Mouse (Mus musculus) left cerebral cortex, postnatal 10 days (tissue): ENCODE results near the gene Nob1. TPM values are rescaled to one million over a fixed set of nuclear protein-coding genes. Genes with fewer than 3 reads are reported as not detected.

Source experiments
- DNase-seq, 2 experiments: peaks; one replicate each; pipeline ENCODE4 v3.0.0; 2021 to 2022; ENCODE audit warnings: low spot score in 2 of 2, mixed read lengths in 1 of 2; ENCODE audit errors: extremely low spot score in 1 of 2
- intact Hi-C: fragments of 180-260 bp; cut with DNase I; formaldehyde crosslinking; loops from one replicate; pipeline ENCODE4 v1.15.1; 2025
- total RNA-seq, 2 experiments: library from RNA; stranded (reverse); gene quantifications; 2 replicates each; pipeline ENCODE4 v1.2.3; 2021

Gene Nob1
- total RNA-seq, result 10 to 100 TPM; 32.7 to 38.0 TPM

GRCm38 (mm10) chr8:107424597-107425229, at the start of gene Nob1:
Gene Nob1, minus strand, starts transcription at chr8:107425051.
- intact Hi-C loops, result loop anchor here (5.0 kb wide), 2 partner anchors 37 to 322 kb away; no protein-coding TSS in a partner anchor

GRCm38 (mm10) chr8:107473369-107473768, 48.5 kb upstream of the Nob1 start:
- no peak for DNase-seq
- intact Hi-C loops, result no loop called here

More at GRCm38 (mm10) chr8:107424597-107425229, at the start of gene Nob1:
- peak; percentile 93 to 98 for DNase-seq

GRCm38 (mm10) chr8:107472403-107473100, 47.7 kb upstream of the Nob1 start:
- intact Hi-C loops, result no loop called here
- no peak for DNase-seq

- intact Hi-C loops, result no loop called here
Observed at GRCm38 (mm10) chr8:107470302-107470701, 45.5 kb upstream of the Nob1 start.

GRCm38 (mm10) chr8:107468811-107469302, 44.0 kb upstream of the Nob1 start:
- no peak for DNase-seq
- intact Hi-C loops, result no loop called here

More at GRCm38 (mm10) chr8:107470302-107470701, 45.5 kb upstream of the Nob1 start:
- peak in 1 of 2 experiments; percentile 31 for DNase-seq

GRCm38 (mm10) chr8:107466642-107467041, 41.8 kb upstream of the Nob1 start:
- DNase-seq, result no peak
- intact Hi-C loops, result no loop called here

GRCm38 (mm10) chr8:107465332-107465990, 40.6 kb upstream of the Nob1 start:
- no peak for DNase-seq
- intact Hi-C loops, result no loop called here

GRCm38 (mm10) chr8:107462423-107462822, 37.6 kb upstream of the Nob1 start:
- DNase-seq, result no peak
- intact Hi-C loops, result no loop called here

GRCm38 (mm10) chr8:107458281-107458680, 33.4 kb upstream of the Nob1 start:
- intact Hi-C loops, result no loop called here
- DNase-seq, result no peak

- no peak for DNase-seq
- intact Hi-C loops, result no loop called here
Observed at GRCm38 (mm10) chr8:107457725-107458124, 32.9 kb upstream of the Nob1 start.

- DNase-seq, result peak; percentile 40 to 62
- intact Hi-C loops, result loop anchor here (2.0 kb wide), 1 partner anchor 122 kb away; no protein-coding TSS in a partner anchor
Observed at GRCm38 (mm10) chr8:107455268-107455667, 30.4 kb upstream of the Nob1 start.

GRCm38 (mm10) chr8:107453386-107453785, 28.5 kb upstream of the Nob1 start:
- no peak for DNase-seq
- intact Hi-C loops, result no loop called here

- intact Hi-C loops, result no loop called here
- no peak for DNase-seq
Observed at GRCm38 (mm10) chr8:107451414-107452066, 26.7 kb upstream of the Nob1 start.

GRCm38 (mm10) chr8:107449655-107450054, 24.8 kb upstream of the Nob1 start:
- no peak for DNase-seq
- intact Hi-C loops, result no loop called here

GRCm38 (mm10) chr8:107449130-107449529, 24.3 kb upstream of the Nob1 start:
- DNase-seq, result no peak
- intact Hi-C loops, result no loop called here

GRCm38 (mm10) chr8:107448382-107448889, 23.6 kb upstream of the Nob1 start:
- DNase-seq, result no peak
- intact Hi-C loops, result no loop called here

- intact Hi-C loops, result no loop called here
- DNase-seq, result no peak
Observed at GRCm38 (mm10) chr8:107447713-107448112, 22.9 kb upstream of the Nob1 start.

- intact Hi-C loops, result no loop called here
- peak in 1 of 2 experiments; percentile 33 for DNase-seq
Observed at GRCm38 (mm10) chr8:107444626-107445025, 19.8 kb upstream of the Nob1 start.
